Mouse (Mus musculus) bone marrow, adult 2 months (tissue): Measurements from ENCODE around the gene Gabarapl1. TPM values are rescaled to one million over a fixed set of nuclear protein-coding genes. Genes with fewer than 3 reads are reported as not detected.

Source experiments
- H3K27ac ChIP-seq: fragments of 200-500 bp; 2 replicates; pipeline ENCODE4 v1.5.1; 2012; ENCODE audit warnings: low read depth, mild to moderate bottlenecking, control low read depth, inconsistent platforms, low read length; ENCODE audit not compliant: control insufficient read depth, poor library complexity, insufficient read depth
- H3K4me1 ChIP-seq: fragments of 200-500 bp; 2 replicates; pipeline ENCODE4 v1.6.1; 2011; ENCODE audit warnings: low read length; ENCODE audit not compliant: control insufficient read depth, insufficient read depth
- H3K4me3 ChIP-seq: fragments of 200-500 bp; replicated peaks from 2 replicates; pipeline ENCODE3; 2011; ENCODE audit warnings: mild to moderate bottlenecking, low read depth, low read length, control low read depth; ENCODE audit not compliant: control insufficient read depth
- CTCF ChIP-seq: fragments of 200-500 bp; IDR thresholded peaks from 2 replicates; pipeline ENCODE4 v1.5.1; 2011; ENCODE audit warnings: low read length, control low read depth; ENCODE audit not compliant: control insufficient read depth, insufficient read depth
- POLR2A ChIP-seq: fragments of 200-500 bp; IDR thresholded peaks from 2 replicates; pipeline ENCODE4 v1.6.1; 2011; ENCODE audit warnings: low read depth, mild to moderate bottlenecking, control low read depth, low read length, borderline replicate concordance; ENCODE audit not compliant: control insufficient read depth
- WGBS: fragments of 180-500 bp; shearing (Covaris S2); methylation state at CpG from one replicate; pipeline ENCODE4 v1.1.7; 2018; 5-methylcytosine and 5-hydroxymethylcytosine counted together
- polyA plus RNA-seq: library from polyadenylated mRNA; stranded (reverse); fragments of >200 nt; gene quantifications from 2 replicates; pipeline ENCODE4 v1.2.4, GENCODE M21; 2011; ENCODE audit warnings: low replicate concordance; ENCODE audit not compliant: missing spikeins, insufficient read depth, insufficient read length

Gabarapl1 gene
- polyA plus RNA-seq, 1 experiment, result 44.3 TPM

DNA sequence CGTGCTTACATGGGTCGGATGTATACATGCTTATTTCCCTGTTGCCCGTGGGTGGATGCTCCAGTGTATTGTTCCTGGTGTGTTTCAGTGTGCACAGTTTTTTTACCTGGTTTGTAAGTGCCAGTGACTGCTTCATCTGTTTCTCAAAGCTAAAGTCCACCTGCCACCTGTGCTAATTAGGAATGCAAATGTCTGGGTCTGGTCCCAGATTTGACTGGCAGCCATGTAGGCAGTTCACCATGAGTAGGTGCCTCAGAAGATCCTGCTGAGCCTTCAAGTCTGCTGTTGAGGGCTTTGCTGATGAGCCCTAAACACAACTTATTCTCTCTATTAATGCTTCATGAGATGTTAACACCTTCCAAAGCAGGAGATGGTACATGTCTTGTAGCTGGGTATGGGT, 9.6 kb downstream of the Gabarapl1 start:
- WGBS, result 82% methylated on average over 3 of the region's 3 CpGs
- no peaks in the 10 kb centered on the region for H3K4me1 ChIP-seq
- H3K4me3 ChIP-seq, result no peak overlapping the region

DNA sequence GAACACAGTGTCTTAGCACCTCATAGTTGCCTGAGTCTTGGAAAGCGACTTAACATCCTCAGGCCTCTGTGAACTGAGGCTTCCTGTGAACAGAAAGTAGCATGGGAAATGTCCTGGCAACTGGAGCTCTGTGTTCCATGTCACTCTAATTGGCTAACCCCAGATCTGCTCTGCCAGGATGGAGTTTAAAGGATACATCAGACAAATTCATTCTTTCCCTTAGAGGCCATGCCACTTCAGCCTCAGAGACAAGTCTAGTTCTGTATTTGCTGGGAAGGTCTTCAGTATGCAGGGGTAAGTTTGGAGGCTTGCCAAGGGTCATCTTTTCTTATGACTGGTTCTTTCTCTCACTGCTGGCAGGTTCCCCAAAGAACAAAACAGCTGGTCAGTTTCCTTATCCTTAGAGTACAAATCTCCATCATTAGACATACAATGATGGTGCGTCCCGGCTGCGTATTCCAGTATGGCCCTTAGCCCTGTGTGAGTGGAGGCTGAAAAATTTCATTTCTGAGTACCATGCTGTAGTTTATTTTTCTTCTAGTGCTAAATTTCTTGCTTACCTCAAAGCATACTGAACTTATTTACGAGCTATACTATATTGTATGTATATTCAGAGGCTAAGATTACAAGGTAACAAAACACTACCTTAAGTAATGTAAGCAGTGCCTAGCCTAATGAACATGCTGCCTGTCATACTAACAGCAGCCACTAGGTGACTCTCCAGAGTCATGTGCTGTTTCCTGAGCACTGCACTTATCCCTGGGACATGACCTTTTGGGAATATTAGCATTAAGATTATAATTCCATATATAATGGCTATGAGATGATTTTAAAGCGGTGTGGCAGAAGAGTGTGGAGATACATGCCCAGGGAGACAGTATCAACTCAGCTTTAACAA, 11.0 kb downstream of the Gabarapl1 start:
- WGBS, result 78% methylated on average over 6 of the region's 6 CpGs
- no peaks in the 10 kb centered on the region; the same call in 1 of the 2 replicates for H3K4me1 ChIP-seq
- TF ChIP-seq POLR2A (no peak), CTCF (peak; percentile 39)
- H3K27ac ChIP-seq, result no peak overlapping the region
- no peak overlapping the region for H3K4me3 ChIP-seq

More for the DNA sequence above, 9.6 kb downstream of the Gabarapl1 start:
- TF ChIP-seq CTCF (no peak), POLR2A (no peak)
- H3K27ac ChIP-seq, result no peak overlapping the region

DNA sequence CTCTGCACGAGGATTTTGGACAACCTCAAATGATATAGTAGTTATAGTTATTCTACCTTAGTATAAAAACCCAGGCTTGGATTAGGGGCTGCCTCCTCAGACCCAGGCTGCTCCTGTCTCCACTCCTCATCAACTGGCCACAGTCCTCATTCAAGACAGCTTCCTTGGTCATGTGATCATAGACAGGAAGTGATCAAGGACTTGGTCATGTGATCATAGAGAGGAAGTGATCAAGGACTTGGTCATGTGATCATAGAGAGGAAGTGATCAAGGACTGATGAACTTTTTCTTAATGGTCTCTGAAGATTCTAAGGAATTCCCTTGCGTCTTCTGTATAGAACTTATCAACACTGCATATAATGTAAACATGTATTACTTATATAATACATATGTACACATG, 14.3 kb downstream of the Gabarapl1 start:
- Histone ChIP-seq H3K4me3 (no peak overlapping the region), H3K4me1 (no peaks in the 10 kb centered on the region; the same call in 1 of the 2 replicates), H3K27ac (no peak overlapping the region)
- 82% methylated on average over 2 of the region's 2 CpGs for whole genome bisulfite sequencing
- no peak for TF ChIP-seq POLR2A
- no peak; the same call in 1 of the 2 replicates for TF ChIP-seq CTCF

DNA sequence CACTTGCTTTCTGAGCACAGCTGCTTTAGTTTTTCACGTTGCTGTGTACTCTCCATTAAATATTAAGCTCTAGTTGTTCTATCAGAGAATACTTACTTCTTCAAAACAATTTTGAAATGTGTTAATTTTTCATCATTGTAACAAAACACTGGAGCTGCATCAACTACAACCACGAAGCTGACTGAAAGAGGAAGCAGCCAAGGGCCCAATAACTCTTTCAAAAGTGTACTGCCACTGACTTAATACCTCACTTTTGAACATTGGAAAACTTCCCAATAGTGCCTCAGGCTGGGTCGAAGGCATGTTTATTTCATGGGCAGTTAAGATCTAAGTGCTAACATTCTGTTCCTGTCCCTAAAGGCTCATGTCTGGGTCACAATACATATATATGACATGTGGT, 15.0 kb downstream of the Gabarapl1 start:
- 8% methylated on average over 3 of the region's 3 CpGs for WGBS
- no peak for TF ChIP-seq POLR2A
- Histone ChIP-seq H3K27ac (no peak overlapping the region), H3K4me3 (no peak overlapping the region), H3K4me1 (no peaks in the 10 kb centered on the region; the same call in 1 of the 2 replicates)

DNA sequence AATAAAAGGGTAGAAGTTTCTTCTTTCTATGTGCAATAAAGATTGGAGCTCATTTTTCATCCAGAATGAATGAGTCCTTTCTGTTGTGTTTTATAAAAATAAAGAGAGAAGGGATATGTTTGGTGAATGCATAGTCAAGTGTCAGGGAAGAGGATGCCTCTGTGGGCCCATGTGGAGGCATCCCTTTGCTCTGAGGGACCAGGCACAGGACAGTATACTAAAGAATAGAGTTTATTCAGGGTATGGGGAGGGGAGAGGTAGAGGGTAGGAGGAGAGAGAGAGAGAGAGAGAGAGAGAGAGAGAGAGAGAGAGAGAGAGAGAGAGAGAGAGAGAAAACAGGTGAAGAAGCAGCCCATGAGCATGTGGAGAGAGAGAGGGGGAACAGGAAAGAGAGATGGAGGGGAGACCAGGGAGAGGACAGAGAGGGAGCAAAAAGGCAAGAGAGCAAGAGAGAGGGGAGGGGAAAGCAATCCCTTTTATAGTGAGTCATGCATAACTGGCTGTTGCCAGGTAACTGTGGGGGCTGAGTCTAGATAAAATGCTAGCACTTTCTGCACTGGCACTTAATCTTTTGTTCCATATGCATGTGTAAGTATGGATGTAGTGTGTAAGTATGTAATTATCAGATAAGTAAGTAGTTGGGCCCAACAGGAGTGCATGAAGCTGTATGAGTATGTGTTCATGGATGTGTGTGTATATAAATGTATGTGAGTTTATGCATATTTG, 24.5 kb downstream of the Gabarapl1 start:
- Histone ChIP-seq H3K4me3 (no peak overlapping the region), H3K27ac (no peak overlapping the region), H3K4me1 (no peaks in the 10 kb centered on the region)
- TF ChIP-seq POLR2A (no peak), CTCF (no peak)

DNA sequence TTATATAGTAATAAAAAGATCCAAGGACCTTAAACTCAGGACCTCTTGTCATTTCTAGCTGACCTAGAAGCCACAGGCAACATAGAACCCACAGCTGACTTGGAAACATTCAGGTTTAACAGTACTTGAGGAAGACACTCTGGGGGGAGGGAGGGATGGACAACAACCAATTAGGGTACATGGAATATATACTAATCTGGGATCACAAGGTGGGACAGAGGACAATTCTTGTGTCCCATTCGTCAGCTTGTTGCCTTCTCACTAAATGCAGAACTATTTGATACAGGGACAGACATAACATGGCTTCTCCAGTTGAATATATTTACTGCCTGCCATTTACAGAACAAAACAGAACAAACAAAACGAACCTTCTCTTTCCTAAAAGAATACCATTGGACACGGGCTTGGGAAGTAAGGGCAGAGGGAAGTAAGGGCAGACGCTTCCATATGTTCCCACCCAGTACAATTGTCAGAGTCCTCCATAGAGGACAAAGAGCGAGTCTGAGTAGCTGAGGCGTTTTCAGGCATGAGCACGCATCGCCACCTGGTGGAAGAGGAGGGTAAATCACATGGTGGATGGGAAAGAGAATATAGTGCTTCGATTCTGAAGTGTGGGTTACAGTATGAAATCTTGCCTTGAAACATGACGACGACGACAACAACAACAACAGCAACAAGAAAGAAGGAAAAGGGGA, 26.1 kb downstream of the Gabarapl1 start:
- 6% methylated on average over 12 of the region's 12 CpGs for WGBS
- Histone ChIP-seq H3K27ac (no peak overlapping the region), H3K4me3 (no peak overlapping the region), H3K4me1 (no peaks in the 10 kb centered on the region)
- peak; percentile 95 for TF ChIP-seq CTCF
- TF ChIP-seq POLR2A, result no peak

DNA sequence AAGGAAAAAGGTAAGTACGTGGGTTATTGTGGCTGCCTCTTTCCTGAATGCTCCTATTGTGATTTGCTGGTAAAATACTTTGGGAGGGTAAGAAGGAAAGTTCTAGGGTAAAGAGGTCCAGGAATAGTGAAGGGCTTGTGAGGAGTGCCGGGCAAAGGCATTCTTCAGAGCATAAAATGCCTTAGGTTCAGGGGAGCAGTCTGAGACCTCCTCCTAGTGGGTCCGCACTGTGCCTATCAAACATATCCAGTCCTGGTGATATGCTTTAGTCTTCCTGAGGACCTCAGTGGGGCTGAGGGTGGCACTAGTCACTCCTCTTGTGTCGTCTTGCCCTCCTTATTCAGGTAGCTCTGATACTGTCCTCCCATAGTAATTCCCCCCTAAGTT, 26.7 kb downstream of the Gabarapl1 start:
- Histone ChIP-seq H3K4me1 (no peaks in the 10 kb centered on the region), H3K4me3 (no peak overlapping the region), H3K27ac (no peak overlapping the region)
- WGBS, result 46% methylated on average over 4 of the region's 4 CpGs
- TF ChIP-seq POLR2A (no peak), CTCF (no peak)

DNA sequence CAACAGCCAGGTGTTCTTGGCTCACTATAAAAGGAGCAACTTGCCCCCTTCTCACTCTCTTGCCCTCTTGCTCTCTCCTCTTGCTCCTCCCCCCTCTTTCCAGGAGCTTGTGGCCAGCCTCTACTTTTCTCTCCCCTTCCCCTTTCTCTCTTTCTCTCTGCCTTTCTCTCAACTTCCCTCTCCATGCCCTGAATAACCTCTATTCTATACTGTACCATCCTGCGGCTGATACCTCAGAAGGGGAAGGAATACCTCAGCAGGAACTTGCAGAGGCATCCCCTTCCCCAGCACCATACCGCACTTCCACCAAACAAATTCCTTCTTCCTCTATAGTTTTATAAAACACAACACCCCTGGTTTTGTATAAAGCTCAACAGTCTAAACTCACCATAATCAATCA, 32.3 kb downstream of the Gabarapl1 start:
- Histone ChIP-seq H3K4me3 (no peak overlapping the region), H3K4me1 (no peaks in the 10 kb centered on the region), H3K27ac (no peak overlapping the region)
- no peak for TF ChIP-seq CTCF
- no peak for TF ChIP-seq POLR2A
- 21% methylated on average over 2 of the region's 2 CpGs for WGBS
